Mouse (Mus musculus) kidney, adult 2 months (tissue): ENCODE data around the gene Mepe.

ENCODE experiments used
- CTCF ChIP-seq: fragments of 200-500 bp; conservative IDR thresholded peaks from 2 replicates; pipeline ENCODE4 v1.5.1; 2011; ENCODE audit warnings: low read depth, mild to moderate bottlenecking, control low read depth, low read length, moderate library complexity, mixed read lengths; ENCODE audit not compliant: insufficient read depth, insufficient read length
- POLR2A ChIP-seq: fragments of 200-500 bp; IDR thresholded peaks from one replicate; pipeline ENCODE4 v1.6.1; 2011; ENCODE audit warnings: low read depth, low read length, control low read depth

DNA sequence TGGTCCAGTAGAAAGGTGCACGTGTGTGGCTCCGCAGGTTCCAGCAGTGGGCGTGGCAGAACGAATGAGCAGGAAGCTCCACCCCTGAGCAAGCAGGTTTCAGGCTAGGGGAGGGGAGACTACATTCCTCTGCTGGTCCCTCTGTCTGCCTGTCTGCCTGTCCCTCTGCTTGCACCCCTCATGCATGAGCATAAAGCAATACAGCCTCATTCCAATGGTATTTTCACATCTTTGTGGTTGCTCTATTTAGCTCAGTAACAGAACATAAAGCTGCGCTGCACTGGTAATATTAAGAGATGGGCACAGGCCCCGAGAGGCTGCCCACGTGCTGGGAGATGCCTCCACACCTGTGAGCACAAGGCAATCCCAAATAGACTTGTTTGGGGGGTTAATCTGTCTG is 56.5 kb downstream of the Mepe start:
- no peak for TF ChIP-seq CTCF
- TF ChIP-seq POLR2A, result no peak
